Mouse (Mus musculus) cerebellum, postnatal 14 days (tissue): ENCODE measurements around the gene Gm14444.
"Not testable (repeated sequence)": the region's sequence is repeated elsewhere in the genome, so short reads cannot be mapped to it uniquely, and the experiment has no call there.

Source experiments
- DNase-seq, 2 experiments: peaks; one replicate each; pipeline ENCODE4 v3.0.0; 2021; ENCODE audit warnings: mixed read lengths in 2 of 2

Gm14444 gene

GRCm38 (mm10) chr2:175010022-175010421, at the start of gene Gm14444:
TSS of gene Gm14444 (plus strand) at chr2:175010241.
- not testable (repeated sequence) for DNase-seq

DNA sequence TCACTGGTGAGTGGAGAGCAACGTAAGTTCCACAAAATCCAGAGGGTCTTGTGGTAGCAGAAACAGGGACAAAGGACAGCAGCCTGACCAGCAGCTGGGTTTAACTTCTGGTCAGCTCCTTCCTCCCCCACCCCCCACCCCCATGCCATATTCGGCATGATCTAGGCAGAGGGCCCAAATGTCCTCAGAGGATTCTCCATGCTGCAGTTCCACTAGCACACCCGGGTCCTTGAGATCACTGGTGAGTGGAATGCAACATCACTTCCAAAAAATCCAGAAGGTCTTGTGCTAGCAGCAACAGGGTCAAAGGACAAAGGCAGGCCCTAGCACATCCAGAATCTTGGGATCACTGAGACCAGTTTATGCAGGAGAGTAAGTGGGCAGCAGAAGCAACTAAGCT, 44.6 kb upstream of the Gm14444 start:
- DNase-seq = not testable (repeated sequence)

DNA sequence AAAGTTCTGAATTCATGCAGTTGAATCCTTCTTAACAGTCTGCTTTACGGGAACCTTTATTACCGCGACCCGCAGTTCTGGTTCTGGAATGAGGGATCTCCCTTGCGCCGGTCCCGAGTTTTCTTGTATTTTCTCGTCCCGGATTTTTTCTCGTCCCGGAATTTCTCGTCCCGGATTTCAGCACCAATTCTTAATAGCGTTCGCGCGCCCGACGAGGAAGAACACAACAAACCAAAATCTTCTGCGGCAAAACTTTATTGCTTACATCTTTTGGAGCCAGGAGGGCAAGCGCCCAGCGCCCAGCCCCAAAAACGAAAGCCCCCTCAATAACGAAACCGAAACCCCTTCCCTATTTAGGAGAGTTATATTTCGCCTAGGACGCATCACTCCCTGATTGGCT, 34.2 kb downstream of the Gm14444 start:
- DNase-seq = not testable (repeated sequence)

DNA sequence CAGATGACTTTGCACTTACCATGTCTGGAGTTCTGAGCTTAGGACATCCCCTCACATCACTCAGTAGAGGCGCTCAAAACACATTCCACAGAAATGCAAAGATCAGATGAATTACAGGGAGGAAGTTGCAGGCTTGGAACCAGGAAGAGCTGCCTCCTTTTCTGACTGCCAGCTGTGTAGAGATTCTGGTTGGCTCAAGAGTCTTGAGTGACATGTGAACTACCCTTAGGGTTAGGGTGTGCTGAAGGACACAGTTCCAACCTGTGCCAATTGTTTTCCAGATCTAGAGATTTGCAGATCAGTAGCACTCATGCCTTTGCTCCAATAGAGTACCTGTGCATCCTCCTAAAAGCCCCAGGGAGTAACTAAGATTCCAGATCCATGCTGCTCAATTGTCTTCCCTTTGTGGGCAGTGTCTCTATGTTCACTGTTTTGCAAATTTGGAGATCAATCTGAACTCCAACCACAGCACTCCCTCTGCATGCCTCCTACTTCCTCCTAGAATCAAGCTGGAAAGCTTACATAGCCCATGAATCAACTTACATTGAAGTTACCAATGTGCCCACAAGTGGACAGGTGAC, 57.7 kb downstream of the Gm14444 start, which contains the start of gene Gm14393:
Gene Gm14393, minus strand, starts transcription at position 101 of the 581 bp plus-strand sequence.
- DNase-seq = not testable (repeated sequence)
